Mouse (Mus musculus): ENCODE measurements around the gene Fignl2. TPM values are rescaled to one million over a fixed set of nuclear protein-coding genes. Genes with fewer than 3 reads are reported as not detected.

Fignl2 gene
- polyA plus RNA-seq, 1 experiment from 2014 or later = 0.33 TPM

DNA sequence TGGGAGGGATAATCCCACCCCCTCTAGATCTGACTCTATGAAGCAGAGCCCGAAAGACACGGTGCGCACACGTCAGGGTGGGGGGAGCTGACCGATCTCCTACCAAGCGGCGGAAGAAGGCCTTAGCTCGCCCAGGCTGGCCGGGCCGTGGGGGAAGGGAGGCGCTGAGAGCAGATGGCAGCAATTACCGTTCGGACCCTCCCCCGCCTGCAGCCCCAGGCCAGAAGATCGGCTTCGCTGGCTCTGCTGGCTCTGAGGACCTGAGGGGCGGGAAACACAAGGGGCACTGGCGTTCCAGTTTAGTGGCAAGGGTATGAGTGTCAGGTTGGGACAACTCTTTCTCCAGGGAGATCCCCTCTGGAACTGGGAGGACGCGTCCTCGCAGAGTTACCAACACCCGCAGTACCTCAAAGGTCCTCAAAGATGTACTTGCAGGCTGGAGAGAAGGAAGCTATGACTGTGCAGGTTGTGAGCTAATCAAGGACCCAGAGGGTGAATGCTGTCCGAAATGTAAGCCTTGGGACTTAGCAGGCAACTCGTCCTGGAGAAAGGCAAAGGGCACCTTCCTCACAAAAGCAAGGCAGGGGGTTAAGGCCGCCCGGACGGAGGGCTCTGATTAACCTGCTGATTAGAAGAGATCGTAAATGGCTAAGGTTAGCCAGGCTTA lies 19.8 kb upstream of the Fignl2 start:
- Histone ChIP-seq H3K27ac (ENCODE audit: low read depth, low read length) (no peak overlapping the region), H3K36me3 (ENCODE audit: control insufficient read depth, insufficient read depth, low read length) (no peaks in the 10 kb centered on the region), H3K4me3 (ENCODE audit: low read depth, low read length) (peak overlapping the region; percentile 30), H3K4me1 (ENCODE audit: control insufficient read depth, insufficient read depth, low read length) (peaks cover 15% of the 10 kb centered on the region), H3K4me2 (peak overlapping the region; percentile 59), H3K9ac (ENCODE audit: low read depth, low read length) (peak overlapping the region; percentile 58; the same call in 1 of the 2 replicates), H3K9me3 (replicated peaks; ENCODE audit: control insufficient read depth, low read length) (no peaks in the 10 kb centered on the region), H3K27me3 (ENCODE audit: control insufficient read depth, insufficient read depth, low read length) (peaks cover 16% of the 10 kb centered on the region)
- ATAC-seq (replicated peaks; ENCODE audit: insufficient number of reproducible peaks, low FRiP score, low TSS enrichment) = no peak
- 5% methylated on average over 28 of the region's 28 CpGs for WGBS (ENCODE audit: insufficient replicate concordance)

DNA sequence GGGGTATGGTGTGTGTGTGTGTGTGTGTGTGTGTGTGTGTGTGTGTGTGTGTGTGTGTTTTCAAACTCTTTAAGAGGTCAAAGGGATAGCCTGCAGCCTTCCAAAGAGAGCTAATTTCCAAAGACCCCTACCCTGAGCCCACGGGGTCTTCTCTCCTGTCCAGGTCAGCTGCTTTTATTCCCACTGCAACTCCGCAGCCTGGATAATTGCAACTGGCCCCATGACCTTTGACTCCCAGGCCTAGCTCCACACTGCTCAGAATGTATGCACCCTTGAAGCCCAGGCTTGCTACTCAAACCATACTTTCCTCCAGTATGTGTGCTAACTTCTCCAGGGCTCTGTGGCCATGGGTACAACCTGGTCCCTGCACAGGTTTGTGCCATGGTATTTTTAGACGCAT lies 17.0 kb upstream of the Fignl2 start:
- H3K27me3 ChIP-seq (ENCODE audit: control insufficient read depth, insufficient read depth, low read length) = peaks cover 19% of the 10 kb centered on the region
- peaks cover 20% of the 10 kb centered on the region for H3K4me1 ChIP-seq (ENCODE audit: control insufficient read depth, insufficient read depth, low read length)
- H3K4me3 ChIP-seq (ENCODE audit: low read depth, low read length) = no peak overlapping the region
- H3K9ac ChIP-seq (ENCODE audit: low read depth, low read length) = no peak overlapping the region
- H3K9me3 ChIP-seq (replicated peaks; ENCODE audit: control insufficient read depth, low read length) = no peaks in the 10 kb centered on the region
- ATAC-seq (replicated peaks; ENCODE audit: insufficient number of reproducible peaks, low FRiP score, low TSS enrichment) = no peak
- H3K36me3 ChIP-seq (ENCODE audit: control insufficient read depth, insufficient read depth, low read length) = no peaks in the 10 kb centered on the region
- WGBS (ENCODE audit: insufficient replicate concordance) = 75% methylated on average over 3 of the region's 3 CpGs
- no peak overlapping the region for H3K4me2 ChIP-seq
- no peak overlapping the region for H3K27ac ChIP-seq (ENCODE audit: low read depth, low read length)

DNA sequence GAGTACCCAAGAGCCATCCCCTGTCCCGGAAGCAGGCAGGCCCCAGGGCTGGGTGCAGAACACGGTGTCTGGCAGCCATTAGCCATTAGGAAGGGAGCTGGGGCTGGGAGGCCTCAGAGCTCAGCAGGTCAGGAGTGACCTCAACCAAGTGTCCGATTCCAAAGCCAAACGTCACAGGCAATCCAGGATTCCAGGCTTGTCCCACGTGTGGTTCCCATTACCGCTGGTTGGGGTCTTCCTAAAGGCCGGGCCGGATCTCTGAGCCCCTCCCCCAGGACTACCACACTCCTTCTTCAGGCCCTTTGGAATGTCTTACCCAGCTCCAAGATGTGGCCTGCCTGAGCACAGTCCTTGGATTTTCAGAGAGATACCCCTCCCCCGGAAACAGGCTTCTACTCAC lies 16.6 kb upstream of the Fignl2 start:
- WGBS (ENCODE audit: insufficient replicate concordance) = 58% methylated on average over 9 of the region's 9 CpGs
- no peak for ATAC-seq (replicated peaks; ENCODE audit: insufficient number of reproducible peaks, low FRiP score, low TSS enrichment)
- no peak overlapping the region for H3K4me3 ChIP-seq (ENCODE audit: low read depth, low read length)
- H3K9me3 ChIP-seq (replicated peaks; ENCODE audit: control insufficient read depth, low read length) = no peaks in the 10 kb centered on the region
- no peaks in the 10 kb centered on the region for H3K36me3 ChIP-seq (ENCODE audit: control insufficient read depth, insufficient read depth, low read length)
- peaks cover 20% of the 10 kb centered on the region for H3K4me1 ChIP-seq (ENCODE audit: control insufficient read depth, insufficient read depth, low read length)
- H3K27ac ChIP-seq (ENCODE audit: low read depth, low read length) = no peak overlapping the region; the same call in 1 of the 2 replicates
- peaks cover 19% of the 10 kb centered on the region for H3K27me3 ChIP-seq (ENCODE audit: control insufficient read depth, insufficient read depth, low read length)
- H3K4me2 ChIP-seq = no peak overlapping the region
- H3K9ac ChIP-seq (ENCODE audit: low read depth, low read length) = no peak overlapping the region

GRCm38 (mm10) chr15:101093988-101094387 lies 15.6 kb upstream of the Fignl2 start:
- WGBS (ENCODE audit: insufficient replicate concordance) = 40% methylated on average over 6 of the region's 6 CpGs

DNA sequence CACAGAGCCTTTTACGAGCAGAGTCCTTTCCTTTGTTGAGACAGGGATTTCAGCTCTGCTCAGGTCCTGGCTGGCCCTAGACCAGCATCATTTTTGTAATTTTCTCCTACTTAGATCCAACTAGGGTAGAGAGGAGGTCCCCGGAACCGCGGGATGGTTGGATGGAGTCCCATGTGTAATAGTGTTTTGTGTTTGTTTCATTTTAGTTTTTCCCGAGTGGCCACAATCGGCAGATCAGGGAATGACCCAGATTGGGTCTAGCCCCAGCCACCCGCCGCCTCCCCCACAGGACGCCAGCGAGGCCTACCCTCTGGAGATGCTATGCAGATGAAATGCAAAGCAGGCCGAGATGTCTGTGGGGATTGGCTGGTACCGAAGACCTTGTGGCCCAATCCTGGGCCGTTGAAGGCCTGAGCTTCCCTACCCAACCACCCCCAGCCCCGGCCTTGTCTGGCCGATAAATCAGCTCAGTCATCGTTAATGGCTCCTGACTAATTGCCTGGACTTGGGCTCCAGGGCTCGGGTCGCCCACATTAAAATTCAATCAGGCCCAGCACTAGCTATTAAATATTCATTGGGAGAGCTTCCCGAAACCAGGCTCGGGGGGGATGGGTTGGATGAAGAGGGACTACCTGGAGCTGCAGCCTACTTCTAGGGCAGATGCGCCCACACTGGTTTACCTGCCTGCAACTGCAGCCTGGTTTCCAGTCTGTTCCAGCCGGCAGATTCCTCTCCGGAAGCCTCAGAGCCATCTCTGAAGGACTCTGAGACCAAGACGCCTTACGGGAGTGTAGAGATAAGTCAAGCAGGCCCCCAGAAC lies 14.7 kb upstream of the Fignl2 start:
- Histone ChIP-seq H3K4me1 (ENCODE audit: control insufficient read depth, insufficient read depth, low read length) (peaks cover 16% of the 10 kb centered on the region), H3K36me3 (ENCODE audit: control insufficient read depth, insufficient read depth, low read length) (no peaks in the 10 kb centered on the region), H3K9ac (ENCODE audit: low read depth, low read length) (no peak overlapping the region), H3K27me3 (ENCODE audit: control insufficient read depth, insufficient read depth, low read length) (peaks cover 11% of the 10 kb centered on the region), H3K9me3 (replicated peaks; ENCODE audit: control insufficient read depth, low read length) (no peaks in the 10 kb centered on the region), H3K27ac (ENCODE audit: low read depth, low read length) (no peak overlapping the region), H3K4me3 (ENCODE audit: low read depth, low read length) (no peak overlapping the region; the same call in 1 of the 2 replicates), H3K4me2 (peak overlapping the region; percentile 25)
- WGBS (ENCODE audit: insufficient replicate concordance) = 14% methylated on average over 25 of the region's 25 CpGs
- 0 out of 2 replicates have a peak, but pooled peaks have one; percentile 39 for ATAC-seq (replicated peaks; ENCODE audit: insufficient number of reproducible peaks, low FRiP score, low TSS enrichment)

More at GRCm38 (mm10) chr15:101093988-101094387, 15.6 kb upstream of the Fignl2 start:
- no peak for ATAC-seq (replicated peaks; ENCODE audit: insufficient number of reproducible peaks, low FRiP score, low TSS enrichment)
- Histone ChIP-seq H3K9ac (ENCODE audit: low read depth, low read length) (no peak overlapping the region), H3K4me1 (ENCODE audit: control insufficient read depth, insufficient read depth, low read length) (peaks cover 20% of the 10 kb centered on the region), H3K36me3 (ENCODE audit: control insufficient read depth, insufficient read depth, low read length) (no peaks in the 10 kb centered on the region), H3K4me3 (ENCODE audit: low read depth, low read length) (no peak overlapping the region), H3K4me2 (no peak overlapping the region), H3K27ac (ENCODE audit: low read depth, low read length) (no peak overlapping the region), H3K9me3 (replicated peaks; ENCODE audit: control insufficient read depth, low read length) (no peaks in the 10 kb centered on the region), H3K27me3 (ENCODE audit: control insufficient read depth, insufficient read depth, low read length) (peaks cover 12% of the 10 kb centered on the region)

DNA sequence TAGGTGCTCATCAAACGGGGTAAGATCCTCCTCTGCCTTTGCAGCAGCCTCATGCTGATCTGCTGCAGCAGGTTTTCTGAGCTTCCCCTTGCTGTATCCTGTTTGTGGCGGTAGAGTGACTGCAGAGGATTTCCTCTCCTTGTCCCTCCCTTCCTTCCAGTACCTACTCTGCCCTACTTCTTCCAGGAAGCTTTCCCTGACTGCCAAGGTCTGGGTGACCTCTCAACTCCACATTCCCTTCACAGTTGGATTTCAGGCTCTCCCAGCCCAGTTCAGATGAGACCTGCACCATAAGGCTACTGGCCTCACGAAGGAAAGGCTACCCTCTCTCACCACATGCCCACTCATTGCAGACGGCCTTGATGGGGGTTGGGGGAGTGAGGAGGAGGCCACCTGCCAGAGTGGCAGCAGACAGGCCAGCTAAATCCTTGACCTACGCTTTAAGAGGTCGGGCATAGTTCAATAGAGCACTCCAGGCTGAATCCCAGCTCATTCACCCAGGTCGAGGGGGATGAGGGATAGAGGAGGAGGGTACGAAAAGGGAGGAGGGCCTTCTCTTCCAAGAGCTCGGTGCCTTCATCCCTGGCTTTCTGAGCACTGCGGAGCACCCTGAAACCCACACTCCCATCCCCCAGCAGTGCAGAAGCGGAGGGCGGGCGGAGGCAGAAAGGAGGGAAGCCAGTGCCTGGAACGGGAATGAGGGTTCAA lies 13.9 kb upstream of the Fignl2 start:
- H3K36me3 ChIP-seq (ENCODE audit: control insufficient read depth, insufficient read depth, low read length) = no peaks in the 10 kb centered on the region
- no peak; the same call in 1 of the 2 replicates for ATAC-seq (replicated peaks; ENCODE audit: insufficient number of reproducible peaks, low FRiP score, low TSS enrichment)
- H3K9ac ChIP-seq (ENCODE audit: low read depth, low read length) = no peak overlapping the region
- H3K27ac ChIP-seq (ENCODE audit: low read depth, low read length) = no peak overlapping the region
- peaks cover 6% of the 10 kb centered on the region for H3K27me3 ChIP-seq (ENCODE audit: control insufficient read depth, insufficient read depth, low read length)
- 0 out of 2 replicates have a peak overlapping the region, but pooled peaks have one; percentile 25 for H3K4me2 ChIP-seq
- H3K4me3 ChIP-seq (ENCODE audit: low read depth, low read length) = no peak overlapping the region
- peaks cover 13% of the 10 kb centered on the region for H3K4me1 ChIP-seq (ENCODE audit: control insufficient read depth, insufficient read depth, low read length)
- 38% methylated on average over 14 of the region's 14 CpGs for WGBS (ENCODE audit: insufficient replicate concordance)
- no peaks in the 10 kb centered on the region for H3K9me3 ChIP-seq (replicated peaks; ENCODE audit: control insufficient read depth, low read length)

- Histone ChIP-seq H3K36me3 (ENCODE audit: control insufficient read depth, insufficient read depth, low read length) (no peaks in the 10 kb centered on the region), H3K4me1 (ENCODE audit: control insufficient read depth, insufficient read depth, low read length) (peaks cover 13% of the 10 kb centered on the region), H3K9me3 (replicated peaks; ENCODE audit: control insufficient read depth, low read length) (no peaks in the 10 kb centered on the region), H3K27ac (ENCODE audit: low read depth, low read length) (no peak overlapping the region), H3K27me3 (ENCODE audit: control insufficient read depth, insufficient read depth, low read length) (peaks cover 6% of the 10 kb centered on the region), H3K9ac (ENCODE audit: low read depth, low read length) (no peak overlapping the region), H3K4me3 (ENCODE audit: low read depth, low read length) (no peak overlapping the region), H3K4me2 (no peak overlapping the region)
- WGBS (ENCODE audit: insufficient replicate concordance) = 83% methylated on average over 8 of the region's 8 CpGs
- no peak for ATAC-seq (replicated peaks; ENCODE audit: insufficient number of reproducible peaks, low FRiP score, low TSS enrichment)
These were observed 13.2 kb upstream of the Fignl2 start for GRCm38 (mm10) chr15:101091551-101091950.

DNA sequence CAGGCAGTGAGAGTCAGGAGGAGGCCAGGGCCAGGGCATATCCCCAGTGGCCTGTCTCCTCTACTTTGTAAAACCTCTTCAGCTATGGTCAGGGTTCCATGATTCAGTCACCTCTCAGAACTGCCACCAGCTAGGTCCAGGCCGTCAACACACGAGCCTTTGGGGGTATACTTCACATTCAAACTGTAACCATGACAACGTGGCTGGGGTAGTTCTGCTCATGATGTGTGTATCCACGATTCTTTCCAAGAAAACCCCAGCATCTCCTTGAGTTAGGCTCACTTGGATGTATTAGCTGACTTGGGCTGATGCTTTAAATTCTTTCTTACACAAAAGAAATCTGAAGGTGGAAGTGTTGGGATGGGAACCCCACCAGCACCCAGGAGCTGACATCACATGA lies 9.9 kb upstream of the Fignl2 start:
- no peak overlapping the region for H3K4me2 ChIP-seq
- no peak overlapping the region for H3K27ac ChIP-seq (ENCODE audit: low read depth, low read length)
- H3K9me3 ChIP-seq (replicated peaks; ENCODE audit: control insufficient read depth, low read length) = no peaks in the 10 kb centered on the region
- H3K27me3 ChIP-seq (ENCODE audit: control insufficient read depth, insufficient read depth, low read length) = peaks cover 4% of the 10 kb centered on the region
- no peaks in the 10 kb centered on the region for H3K36me3 ChIP-seq (ENCODE audit: control insufficient read depth, insufficient read depth, low read length)
- no peak for ATAC-seq (replicated peaks; ENCODE audit: insufficient number of reproducible peaks, low FRiP score, low TSS enrichment)
- 74% methylated on average over 4 of the region's 4 CpGs for WGBS (ENCODE audit: insufficient replicate concordance)
- H3K4me3 ChIP-seq (ENCODE audit: low read depth, low read length) = no peak overlapping the region
- H3K9ac ChIP-seq (ENCODE audit: low read depth, low read length) = no peak overlapping the region
- H3K4me1 ChIP-seq (ENCODE audit: control insufficient read depth, insufficient read depth, low read length) = peaks cover 6% of the 10 kb centered on the region

Measured in heart, embryonic 11.5 days (tissue).